Mouse (Mus musculus): ENCODE results near the gene Phf3. TPM values are rescaled to one million over a fixed set of nuclear protein-coding genes. Genes with fewer than 3 reads are reported as not detected.

Gene Phf3
- polyA plus RNA-seq, 1 experiment from 2014 or later = 41.4 TPM

DNA sequence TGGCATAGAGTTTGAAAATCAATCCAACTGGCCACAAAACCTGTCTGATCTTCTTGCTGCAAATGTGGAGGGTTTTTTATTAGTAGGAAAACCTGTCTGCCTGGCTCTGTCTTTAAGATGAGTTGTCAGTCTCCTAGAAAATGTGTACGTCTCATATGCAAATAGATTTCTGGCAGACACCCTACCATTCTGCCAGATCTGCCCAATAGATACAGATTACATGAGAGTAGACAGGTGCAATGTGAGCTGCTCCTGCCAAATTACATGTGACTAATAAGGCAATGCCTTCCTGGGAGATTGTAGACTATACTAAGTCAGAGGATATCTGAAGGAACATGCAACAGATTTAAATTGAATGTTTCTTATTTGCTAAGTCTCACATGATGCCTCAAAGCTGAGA, 83.5 kb downstream of the Phf3 start:
- Histone ChIP-seq H3K4me3 (ENCODE audit: low read depth, low read length) (no peak overlapping the region), H3K27ac (replicated peaks; ENCODE audit: low read depth, low read length) (no peak overlapping the region), H3K4me1 (ENCODE audit: control insufficient read depth, insufficient read depth, low read length) (0 out of 2 replicates have a peak, but pooled peaks cover 7% of the 10 kb centered on the region), H3K9me3 (ENCODE audit: control insufficient read depth, low read length) (peaks cover 5% of the 10 kb centered on the region; the same call in 1 of the 2 replicates), H3K9ac (ENCODE audit: low read depth, low read length) (no peak overlapping the region), H3K4me2 (ENCODE audit: low read depth, low read length) (no peak overlapping the region), H3K36me3 (ENCODE audit: control insufficient read depth, insufficient read depth, low read length) (no peaks in the 10 kb centered on the region), H3K27me3 (replicated peaks; ENCODE audit: control insufficient read depth, insufficient read depth, low read length) (no peaks in the 10 kb centered on the region)
- DNase-seq (ENCODE audit: low spot score) (no peak), ATAC-seq (ENCODE audit: low read depth) (no peak)
- 78% methylated on average over 1 of the region's 1 CpGs for WGBS

- Histone ChIP-seq H3K9ac (ENCODE audit: low read depth, low read length) (no peak overlapping the region), H3K4me2 (ENCODE audit: low read depth, low read length) (no peak overlapping the region), H3K4me1 (ENCODE audit: control insufficient read depth, insufficient read depth, low read length) (0 out of 2 replicates have a peak, but pooled peaks cover 7% of the 10 kb centered on the region), H3K36me3 (ENCODE audit: control insufficient read depth, insufficient read depth, low read length) (no peaks in the 10 kb centered on the region), H3K27ac (replicated peaks; ENCODE audit: low read depth, low read length) (no peak overlapping the region), H3K27me3 (replicated peaks; ENCODE audit: control insufficient read depth, insufficient read depth, low read length) (no peaks in the 10 kb centered on the region), H3K9me3 (ENCODE audit: control insufficient read depth, low read length) (peaks cover 5% of the 10 kb centered on the region; the same call in 1 of the 2 replicates), H3K4me3 (ENCODE audit: low read depth, low read length) (no peak overlapping the region)
- DNase-seq (ENCODE audit: low spot score) (no peak), ATAC-seq (ENCODE audit: low read depth) (no peak)
- 70% methylated on average over 1 of the region's 1 CpGs for WGBS
Measured at GRCm38 (mm10) chr1:30789689-30790088, 84.0 kb downstream of the Phf3 start.

GRCm38 (mm10) chr1:30789001-30789400, 84.7 kb downstream of the Phf3 start:
- Histone ChIP-seq H3K9me3 (ENCODE audit: control insufficient read depth, low read length) (peaks cover 5% of the 10 kb centered on the region; the same call in 1 of the 2 replicates), H3K4me2 (ENCODE audit: low read depth, low read length) (no peak overlapping the region), H3K9ac (ENCODE audit: low read depth, low read length) (no peak overlapping the region), H3K27me3 (replicated peaks; ENCODE audit: control insufficient read depth, insufficient read depth, low read length) (no peaks in the 10 kb centered on the region), H3K27ac (replicated peaks; ENCODE audit: low read depth, low read length) (no peak overlapping the region), H3K4me1 (ENCODE audit: control insufficient read depth, insufficient read depth, low read length) (0 out of 2 replicates have a peak, but pooled peaks cover 7% of the 10 kb centered on the region), H3K36me3 (ENCODE audit: control insufficient read depth, insufficient read depth, low read length) (no peaks in the 10 kb centered on the region), H3K4me3 (ENCODE audit: low read depth, low read length) (no peak overlapping the region)
- no peak for DNase-seq (ENCODE audit: low spot score)
- 65% methylated on average over 2 of the region's 2 CpGs for WGBS
- no peak for ATAC-seq (ENCODE audit: low read depth)

GRCm38 (mm10) chr1:30786583-30786982, 87.1 kb downstream of the Phf3 start:
- ATAC-seq (ENCODE audit: low read depth) (no peak), DNase-seq (ENCODE audit: low spot score) (no peak)
- Histone ChIP-seq H3K27me3 (replicated peaks; ENCODE audit: control insufficient read depth, insufficient read depth, low read length) (no peaks in the 10 kb centered on the region), H3K9ac (ENCODE audit: low read depth, low read length) (no peak overlapping the region), H3K4me1 (ENCODE audit: control insufficient read depth, insufficient read depth, low read length) (no peaks in the 10 kb centered on the region), H3K4me3 (ENCODE audit: low read depth, low read length) (no peak overlapping the region), H3K9me3 (ENCODE audit: control insufficient read depth, low read length) (peaks cover 5% of the 10 kb centered on the region; the same call in 1 of the 2 replicates), H3K4me2 (ENCODE audit: low read depth, low read length) (no peak overlapping the region), H3K36me3 (ENCODE audit: control insufficient read depth, insufficient read depth, low read length) (no peaks in the 10 kb centered on the region), H3K27ac (replicated peaks; ENCODE audit: low read depth, low read length) (no peak overlapping the region)
- WGBS = 86% methylated on average over 9 of the region's 9 CpGs

- WGBS = 76% methylated on average over 6 of the region's 6 CpGs
- Histone ChIP-seq H3K9me3 (ENCODE audit: control insufficient read depth, low read length) (no peaks in the 10 kb centered on the region), H3K4me1 (ENCODE audit: control insufficient read depth, insufficient read depth, low read length) (no peaks in the 10 kb centered on the region), H3K9ac (ENCODE audit: low read depth, low read length) (no peak overlapping the region), H3K27ac (replicated peaks; ENCODE audit: low read depth, low read length) (no peak overlapping the region), H3K36me3 (ENCODE audit: control insufficient read depth, insufficient read depth, low read length) (no peaks in the 10 kb centered on the region), H3K4me3 (ENCODE audit: low read depth, low read length) (no peak overlapping the region), H3K27me3 (replicated peaks; ENCODE audit: control insufficient read depth, insufficient read depth, low read length) (no peaks in the 10 kb centered on the region), H3K4me2 (ENCODE audit: low read depth, low read length) (no peak overlapping the region)
- no peak for DNase-seq (ENCODE audit: low spot score)
- no peak for ATAC-seq (ENCODE audit: low read depth)
Measured at GRCm38 (mm10) chr1:30783741-30784140, 90.0 kb downstream of the Phf3 start.

DNA sequence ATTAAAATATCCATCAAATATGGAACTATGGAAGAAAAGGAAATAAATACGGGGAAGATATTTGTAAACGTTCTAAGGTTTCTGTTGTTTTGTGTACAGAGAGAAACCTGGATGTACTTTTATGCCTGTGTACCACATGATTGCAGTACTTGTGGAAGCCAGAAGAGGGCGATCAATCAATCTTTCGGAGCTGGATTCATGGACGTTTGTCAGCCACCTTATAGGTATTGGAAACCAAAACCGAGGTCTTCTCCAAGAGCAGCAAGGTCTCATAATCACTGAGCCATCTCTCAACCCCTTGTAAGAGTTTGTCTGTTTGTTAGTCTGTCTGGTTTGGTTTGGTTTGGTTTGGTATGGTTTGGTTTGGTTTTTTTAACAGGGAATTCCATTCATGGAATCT, 93.4 kb downstream of the Phf3 start:
- H3K9me3 ChIP-seq (ENCODE audit: control insufficient read depth, low read length) = no peaks in the 10 kb centered on the region
- H3K4me2 ChIP-seq (ENCODE audit: low read depth, low read length) = no peak overlapping the region
- WGBS = 40% methylated on average over 6 of the region's 6 CpGs
- no peak for ATAC-seq (ENCODE audit: low read depth)
- H3K36me3 ChIP-seq (ENCODE audit: control insufficient read depth, insufficient read depth, low read length) = no peaks in the 10 kb centered on the region
- H3K27me3 ChIP-seq (replicated peaks; ENCODE audit: control insufficient read depth, insufficient read depth, low read length) = no peaks in the 10 kb centered on the region
- no peak for DNase-seq (ENCODE audit: low spot score)
- H3K4me3 ChIP-seq (ENCODE audit: low read depth, low read length) = no peak overlapping the region
- no peak overlapping the region for H3K9ac ChIP-seq (ENCODE audit: low read depth, low read length)
- no peak overlapping the region for H3K27ac ChIP-seq (replicated peaks; ENCODE audit: low read depth, low read length)
- no peaks in the 10 kb centered on the region for H3K4me1 ChIP-seq (ENCODE audit: control insufficient read depth, insufficient read depth, low read length)

GRCm38 (mm10) chr1:30779562-30779961, 94.2 kb downstream of the Phf3 start:
- no peaks in the 10 kb centered on the region for H3K27me3 ChIP-seq (replicated peaks; ENCODE audit: control insufficient read depth, insufficient read depth, low read length)
- no peak overlapping the region for H3K27ac ChIP-seq (replicated peaks; ENCODE audit: low read depth, low read length)
- H3K4me2 ChIP-seq (ENCODE audit: low read depth, low read length) = no peak overlapping the region
- WGBS = 94% methylated on average over 3 of the region's 3 CpGs
- no peaks in the 10 kb centered on the region for H3K9me3 ChIP-seq (ENCODE audit: control insufficient read depth, low read length)
- H3K4me1 ChIP-seq (ENCODE audit: control insufficient read depth, insufficient read depth, low read length) = no peaks in the 10 kb centered on the region
- no peak overlapping the region for H3K9ac ChIP-seq (ENCODE audit: low read depth, low read length)
- no peak overlapping the region for H3K4me3 ChIP-seq (ENCODE audit: low read depth, low read length)
- H3K36me3 ChIP-seq (ENCODE audit: control insufficient read depth, insufficient read depth, low read length) = no peaks in the 10 kb centered on the region
- DNase-seq (ENCODE audit: low spot score) = no peak
- ATAC-seq (ENCODE audit: low read depth) = no peak

DNA sequence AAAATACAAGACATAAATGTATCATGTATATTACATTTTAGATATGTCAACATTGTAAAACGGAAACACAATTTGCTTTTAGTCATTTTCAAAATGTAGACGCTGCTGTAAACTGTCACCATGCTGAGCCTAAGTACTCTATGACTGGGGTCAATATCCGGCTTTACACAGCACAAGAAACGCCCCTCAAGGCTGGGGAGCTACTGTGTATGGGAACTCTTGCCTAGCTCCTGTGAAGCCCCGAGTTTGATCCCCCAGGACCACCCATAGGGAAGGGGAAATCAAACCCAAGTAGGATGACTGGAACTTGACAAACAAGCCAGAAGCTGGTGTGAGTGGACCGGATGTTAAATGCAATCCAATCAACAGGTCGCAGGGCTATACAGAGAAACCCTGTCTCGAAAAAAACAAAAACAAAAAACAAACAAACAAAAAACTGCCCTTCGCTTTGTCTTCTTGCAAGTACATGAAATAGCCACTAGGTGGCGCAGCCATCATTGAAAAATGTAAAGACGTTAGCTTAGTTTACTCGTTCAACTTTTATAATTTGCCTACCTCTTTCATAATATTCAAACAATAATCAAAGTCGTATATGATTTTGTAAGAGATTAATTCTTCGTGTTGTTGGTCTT, 95.2 kb downstream of the Phf3 start:
- WGBS = 17% methylated on average over 14 of the region's 14 CpGs
- Histone ChIP-seq H3K4me1 (ENCODE audit: control insufficient read depth, insufficient read depth, low read length) (no peaks in the 10 kb centered on the region), H3K4me3 (ENCODE audit: low read depth, low read length) (no peak overlapping the region), H3K27me3 (replicated peaks; ENCODE audit: control insufficient read depth, insufficient read depth, low read length) (no peaks in the 10 kb centered on the region), H3K9me3 (ENCODE audit: control insufficient read depth, low read length) (no peaks in the 10 kb centered on the region), H3K36me3 (ENCODE audit: control insufficient read depth, insufficient read depth, low read length) (no peaks in the 10 kb centered on the region), H3K4me2 (ENCODE audit: low read depth, low read length) (peak overlapping the region; percentile 32; the same call in 1 of the 2 replicates), H3K9ac (ENCODE audit: low read depth, low read length) (peak overlapping the region; percentile 47), H3K27ac (replicated peaks; ENCODE audit: low read depth, low read length) (no peak overlapping the region)
- no peak; the same call in 1 of the 2 replicates for ATAC-seq (ENCODE audit: low read depth)
- DNase-seq (ENCODE audit: low spot score) = peak; percentile 68

- WGBS = 50% methylated on average over 2 of the region's 2 CpGs
- H3K9me3 ChIP-seq (ENCODE audit: control insufficient read depth, low read length) = no peaks in the 10 kb centered on the region
- no peaks in the 10 kb centered on the region for H3K27me3 ChIP-seq (replicated peaks; ENCODE audit: control insufficient read depth, insufficient read depth, low read length)
- DNase-seq (ENCODE audit: low spot score) = peak; percentile 41
- H3K4me2 ChIP-seq (ENCODE audit: low read depth, low read length) = no peak overlapping the region
- H3K9ac ChIP-seq (ENCODE audit: low read depth, low read length) = no peak overlapping the region
- H3K36me3 ChIP-seq (ENCODE audit: control insufficient read depth, insufficient read depth, low read length) = no peaks in the 10 kb centered on the region
- H3K4me3 ChIP-seq (ENCODE audit: low read depth, low read length) = no peak overlapping the region
- H3K4me1 ChIP-seq (ENCODE audit: control insufficient read depth, insufficient read depth, low read length) = no peaks in the 10 kb centered on the region
- H3K27ac ChIP-seq (replicated peaks; ENCODE audit: low read depth, low read length) = no peak overlapping the region
- ATAC-seq (ENCODE audit: low read depth) = no peak
Measured at GRCm38 (mm10) chr1:30776196-30776595, 97.5 kb downstream of the Phf3 start.

All from embryonic facial prominence, embryonic 14.5 days (tissue).